Mouse (Mus musculus) cerebellum, postnatal 10 days (tissue): ENCODE data around the gene Hcfc1r1.

Source experiments
- DNase-seq, 2 experiments: peaks; one replicate each; pipeline ENCODE4 v3.0.0; 2021; ENCODE audit warnings: mixed read lengths in 2 of 2

Gene Hcfc1r1

DNA sequence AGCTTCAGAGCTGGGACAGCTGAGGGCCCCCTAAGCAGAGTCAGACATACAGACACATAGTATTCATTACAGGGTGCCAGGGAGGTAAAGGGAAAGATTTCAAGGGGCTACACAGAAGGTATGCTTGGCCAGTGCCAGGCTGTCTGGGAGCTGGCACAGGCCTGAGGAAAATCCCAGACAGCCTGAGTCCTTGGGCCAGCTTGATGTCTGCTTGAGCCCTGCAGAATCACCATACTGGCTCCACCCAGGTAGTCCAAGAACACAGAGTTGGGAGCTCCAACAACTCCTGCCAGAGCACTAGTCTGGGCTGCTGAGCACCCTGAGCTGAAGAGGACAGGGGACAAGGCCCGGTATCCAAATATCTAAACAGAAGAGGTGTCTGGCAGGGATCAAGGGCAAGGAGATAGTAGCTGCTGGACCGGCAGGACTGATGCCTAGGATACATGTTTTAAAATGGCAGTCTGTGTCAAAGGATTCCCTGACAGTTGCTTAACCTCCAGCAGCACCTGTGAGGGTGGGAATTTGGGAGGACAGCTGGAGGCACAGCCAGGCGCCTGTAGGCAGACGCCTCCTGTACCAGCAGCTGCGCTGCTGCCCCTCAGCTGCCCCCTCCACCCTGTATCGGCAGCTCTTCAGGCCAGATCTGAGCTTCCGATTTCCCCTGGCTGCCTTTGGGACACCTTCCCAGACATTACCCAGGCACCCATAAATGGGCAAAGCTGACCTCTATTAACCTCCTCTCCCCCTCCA is 49.2 kb downstream of the Hcfc1r1 start, which contains the start of gene 1520401A03Rik:
Gene 1520401A03Rik (minus strand): TSS at position 408 of the 750 bp plus-strand sequence.
- DNase-seq: no peak
